Mouse (Mus musculus): ENCODE data around the gene Myo18a. TPM values are rescaled to one million over a fixed set of nuclear protein-coding genes. Genes with fewer than 3 reads are reported as not detected.

Gene Myo18a
- polyA plus RNA-seq, 1 experiment from 2014 or later: 25.4 TPM

DNA sequence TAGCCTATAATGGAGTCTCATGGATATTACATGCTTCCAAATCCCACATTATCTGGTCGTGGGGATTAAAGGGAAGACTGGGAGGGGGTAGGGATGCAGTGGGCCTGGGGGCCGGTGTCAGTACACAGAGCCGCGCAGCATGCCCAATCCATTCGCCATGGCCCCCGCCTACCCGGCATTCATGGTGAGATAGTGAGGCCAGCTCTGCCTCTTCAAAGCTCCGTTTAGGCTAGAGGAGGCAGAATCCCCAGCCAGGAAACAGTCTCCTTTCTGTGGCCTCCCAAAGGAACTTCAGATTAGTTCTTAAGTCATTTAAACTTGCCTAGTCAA, 122.2 kb downstream of the Myo18a start:
- no peak for ATAC-seq
- Histone ChIP-seq H3K36me3 (ENCODE audit: control insufficient read depth, insufficient read depth) (peaks cover 7% of the 10 kb centered on the region; the same call in 1 of the 2 replicates), H3K4me1 (replicated peaks; ENCODE audit: control insufficient read depth, insufficient read depth, low read length) (no peaks in the 10 kb centered on the region), H3K9ac (ENCODE audit: low read depth, low read length) (no peak overlapping the region), H3K27me3 (replicated peaks; ENCODE audit: control insufficient read depth, insufficient read depth, low read length) (no peaks in the 10 kb centered on the region), H3K9me3 (ENCODE audit: control insufficient read depth) (no peaks in the 10 kb centered on the region), H3K27ac (ENCODE audit: low read depth, low read length) (no peak overlapping the region), H3K4me3 (ENCODE audit: low read depth, low read length) (no peak overlapping the region), H3K4me2 (replicated peaks; ENCODE audit: low read depth) (no peak overlapping the region)
- 57% methylated on average over 8 of the region's 8 CpGs for WGBS
- TF ChIP-seq CTCF (IDR thresholded peaks at IDR 0.05; ENCODE audit: low read depth): no peak

DNA sequence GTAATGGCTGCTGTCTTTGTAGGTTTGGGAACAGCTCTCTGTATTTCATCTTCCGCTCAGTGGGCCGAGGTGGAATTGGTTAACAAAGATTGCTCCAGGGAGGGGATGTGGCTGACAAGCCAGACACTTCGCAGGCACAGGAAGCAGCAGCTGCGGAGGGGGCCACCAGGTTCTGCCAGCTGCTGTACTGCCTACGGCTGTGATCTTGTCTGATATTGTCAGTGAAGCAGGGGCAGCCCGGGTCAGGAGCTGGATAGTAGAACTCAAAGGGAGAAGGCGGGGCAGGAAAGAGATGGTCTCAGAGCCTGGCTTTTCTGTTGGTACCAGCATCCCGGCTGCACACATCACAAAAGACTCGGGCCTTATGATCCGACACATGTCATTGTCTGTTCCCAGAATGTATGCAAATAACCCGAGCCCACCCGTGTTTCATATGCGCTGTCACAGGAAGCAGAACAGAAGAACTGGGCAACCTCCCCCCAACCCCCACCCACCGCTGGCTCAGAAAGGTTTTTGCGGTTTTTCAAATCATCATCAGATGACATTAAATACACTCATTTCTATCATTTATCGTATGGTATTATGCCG, 124.4 kb downstream of the Myo18a start:
- H3K36me3 ChIP-seq (ENCODE audit: control insufficient read depth, insufficient read depth): no peaks in the 10 kb centered on the region; the same call in 1 of the 2 replicates
- H3K9me3 ChIP-seq (ENCODE audit: control insufficient read depth): no peaks in the 10 kb centered on the region
- no peak for TF ChIP-seq CTCF (IDR thresholded peaks at IDR 0.05; ENCODE audit: low read depth)
- H3K4me1 ChIP-seq (replicated peaks; ENCODE audit: control insufficient read depth, insufficient read depth, low read length): no peaks in the 10 kb centered on the region
- no peak overlapping the region for H3K27ac ChIP-seq (ENCODE audit: low read depth, low read length)
- no peak for ATAC-seq
- H3K4me3 ChIP-seq (ENCODE audit: low read depth, low read length): no peak overlapping the region
- no peaks in the 10 kb centered on the region for H3K27me3 ChIP-seq (replicated peaks; ENCODE audit: control insufficient read depth, insufficient read depth, low read length)
- no peak overlapping the region for H3K9ac ChIP-seq (ENCODE audit: low read depth, low read length)
- WGBS: 52% methylated on average over 17 of the region's 17 CpGs
- H3K4me2 ChIP-seq (replicated peaks; ENCODE audit: low read depth): no peak overlapping the region

DNA sequence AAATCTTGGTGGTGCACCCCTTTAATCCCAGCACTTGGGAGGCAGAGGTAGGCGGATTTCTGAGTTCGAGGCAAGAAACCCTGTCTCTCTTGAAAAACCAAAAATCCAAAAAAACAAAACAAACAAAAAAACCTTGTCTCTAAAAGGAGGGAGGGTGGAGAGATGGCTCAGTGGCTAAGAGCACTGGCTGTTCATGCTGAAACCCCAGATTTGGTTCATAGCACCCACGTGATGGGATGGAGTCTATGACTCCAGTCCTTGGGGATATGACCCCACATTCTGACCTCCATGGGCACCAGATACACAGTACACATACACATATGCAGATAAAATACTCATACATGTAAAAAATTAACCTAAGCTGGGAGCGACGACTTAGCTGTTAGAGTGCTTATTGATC, 125.8 kb downstream of the Myo18a start:
- Histone ChIP-seq H3K9ac (ENCODE audit: low read depth, low read length) (no peak overlapping the region), H3K27ac (ENCODE audit: low read depth, low read length) (no peak overlapping the region), H3K4me3 (ENCODE audit: low read depth, low read length) (no peak overlapping the region), H3K9me3 (ENCODE audit: control insufficient read depth) (no peaks in the 10 kb centered on the region), H3K4me2 (replicated peaks; ENCODE audit: low read depth) (no peak overlapping the region), H3K4me1 (replicated peaks; ENCODE audit: control insufficient read depth, insufficient read depth, low read length) (peaks cover 3% of the 10 kb centered on the region), H3K36me3 (ENCODE audit: control insufficient read depth, insufficient read depth) (no peaks in the 10 kb centered on the region; the same call in 1 of the 2 replicates), H3K27me3 (replicated peaks; ENCODE audit: control insufficient read depth, insufficient read depth, low read length) (no peaks in the 10 kb centered on the region)
- no peak for TF ChIP-seq CTCF (IDR thresholded peaks at IDR 0.05; ENCODE audit: low read depth)
- no peak for ATAC-seq
- 78% methylated on average over 5 of the region's 5 CpGs for WGBS

GRCm38 (mm10) chr11:77889484-77889883, 126.4 kb downstream of the Myo18a start:
- Histone ChIP-seq H3K9ac (ENCODE audit: low read depth, low read length) (no peak overlapping the region), H3K4me2 (replicated peaks; ENCODE audit: low read depth) (no peak overlapping the region), H3K4me1 (replicated peaks; ENCODE audit: control insufficient read depth, insufficient read depth, low read length) (peaks cover 4% of the 10 kb centered on the region), H3K4me3 (ENCODE audit: low read depth, low read length) (no peak overlapping the region), H3K27me3 (replicated peaks; ENCODE audit: control insufficient read depth, insufficient read depth, low read length) (no peaks in the 10 kb centered on the region), H3K27ac (ENCODE audit: low read depth, low read length) (no peak overlapping the region), H3K36me3 (ENCODE audit: control insufficient read depth, insufficient read depth) (no peaks in the 10 kb centered on the region; the same call in 1 of the 2 replicates), H3K9me3 (ENCODE audit: control insufficient read depth) (no peaks in the 10 kb centered on the region)
- 22% methylated on average over 1 of the region's 2 CpGs for WGBS
- no peak for ATAC-seq
- no peak for TF ChIP-seq CTCF (IDR thresholded peaks at IDR 0.05; ENCODE audit: low read depth)

DNA sequence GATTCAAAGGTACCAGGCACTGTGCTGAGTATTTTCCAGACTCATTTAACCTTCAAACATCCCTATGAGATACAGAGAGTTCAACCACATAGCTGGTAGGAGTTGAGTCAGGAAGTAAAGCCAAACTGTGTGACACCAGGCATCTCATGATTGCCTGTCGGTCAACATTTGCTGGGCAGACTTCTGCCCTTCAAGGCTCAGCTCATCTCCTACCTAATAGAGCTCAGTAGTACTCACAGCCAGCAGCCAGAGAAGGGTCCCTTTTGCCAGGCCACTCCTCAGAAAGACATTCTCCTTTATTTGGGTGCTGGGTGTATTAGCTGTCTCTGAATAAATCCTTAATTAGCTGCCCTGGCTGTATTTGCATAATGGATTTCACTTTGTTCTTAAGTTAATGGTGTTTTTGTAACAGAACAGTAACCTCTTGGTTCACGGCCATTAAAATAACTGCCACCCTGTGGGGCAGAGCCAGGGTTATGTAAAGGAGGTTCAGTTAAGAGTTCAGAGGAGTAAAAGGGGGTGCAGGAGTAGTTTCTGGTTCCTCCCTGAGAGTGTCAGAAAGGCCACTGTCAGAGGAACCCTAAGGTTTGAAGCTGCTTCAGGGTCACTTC, 127.7 kb downstream of the Myo18a start:
- Histone ChIP-seq H3K9ac (ENCODE audit: low read depth, low read length) (no peak overlapping the region), H3K4me2 (replicated peaks; ENCODE audit: low read depth) (no peak overlapping the region), H3K36me3 (ENCODE audit: control insufficient read depth, insufficient read depth) (no peaks in the 10 kb centered on the region; the same call in 1 of the 2 replicates), H3K4me1 (replicated peaks; ENCODE audit: control insufficient read depth, insufficient read depth, low read length) (peaks cover 4% of the 10 kb centered on the region), H3K9me3 (ENCODE audit: control insufficient read depth) (no peaks in the 10 kb centered on the region), H3K27me3 (replicated peaks; ENCODE audit: control insufficient read depth, insufficient read depth, low read length) (no peaks in the 10 kb centered on the region), H3K4me3 (ENCODE audit: low read depth, low read length) (no peak overlapping the region), H3K27ac (ENCODE audit: low read depth, low read length) (no peak overlapping the region)
- no peak for TF ChIP-seq CTCF (IDR thresholded peaks at IDR 0.05; ENCODE audit: low read depth)
- ATAC-seq: no peak
- WGBS: 86% methylated on average over 2 of the region's 2 CpGs

DNA sequence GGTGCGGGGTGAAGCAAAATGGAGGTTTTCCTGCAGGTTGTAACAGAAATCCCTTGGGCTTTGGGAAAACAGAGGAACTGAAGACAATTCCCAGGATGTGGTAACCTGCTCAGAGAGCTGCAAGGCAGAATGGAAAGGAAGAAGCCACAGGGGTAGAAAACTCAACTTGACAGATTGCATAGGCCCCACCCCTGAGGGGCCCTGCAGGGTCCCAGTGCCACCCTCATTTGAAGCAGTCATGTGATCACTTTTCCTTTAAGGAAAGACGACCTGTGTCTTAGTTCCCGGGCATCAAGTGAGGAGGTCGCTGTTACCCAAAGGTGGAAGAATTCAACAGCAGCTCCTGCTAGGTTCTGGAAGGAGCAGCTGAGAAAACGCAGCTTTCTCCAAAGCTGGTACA, 129.8 kb downstream of the Myo18a start:
- H3K9me3 ChIP-seq (ENCODE audit: control insufficient read depth): no peaks in the 10 kb centered on the region
- peak overlapping the region; percentile 81 for H3K27ac ChIP-seq (ENCODE audit: low read depth, low read length)
- no peaks in the 10 kb centered on the region for H3K36me3 ChIP-seq (ENCODE audit: control insufficient read depth, insufficient read depth)
- H3K27me3 ChIP-seq (replicated peaks; ENCODE audit: control insufficient read depth, insufficient read depth, low read length): no peaks in the 10 kb centered on the region
- H3K4me2 ChIP-seq (replicated peaks; ENCODE audit: low read depth): peak overlapping the region; percentile 55
- WGBS: 23% methylated on average over 5 of the region's 5 CpGs
- H3K4me1 ChIP-seq (replicated peaks; ENCODE audit: control insufficient read depth, insufficient read depth, low read length): peaks cover 4% of the 10 kb centered on the region
- TF ChIP-seq CTCF (IDR thresholded peaks at IDR 0.05; ENCODE audit: low read depth): peak; percentile 4; the same call in 1 of the 2 replicates
- ATAC-seq: no peak
- H3K9ac ChIP-seq (ENCODE audit: low read depth, low read length): peak overlapping the region; percentile 40; the same call in 1 of the 2 replicates
- H3K4me3 ChIP-seq (ENCODE audit: low read depth, low read length): peak overlapping the region; percentile 26
